Mouse (Mus musculus) cerebellum, postnatal 14 days (tissue): ENCODE data around the gene St6gal1.
A peak's percentile ranks its signal among the peaks of the same experiment; 100 is the strongest.

Experiments used
- DNase-seq, 2 experiments: peaks; one replicate each; pipeline ENCODE4 v3.0.0; 2021; ENCODE audit warnings: mixed read lengths in 2 of 2

The St6gal1 gene

DNA sequence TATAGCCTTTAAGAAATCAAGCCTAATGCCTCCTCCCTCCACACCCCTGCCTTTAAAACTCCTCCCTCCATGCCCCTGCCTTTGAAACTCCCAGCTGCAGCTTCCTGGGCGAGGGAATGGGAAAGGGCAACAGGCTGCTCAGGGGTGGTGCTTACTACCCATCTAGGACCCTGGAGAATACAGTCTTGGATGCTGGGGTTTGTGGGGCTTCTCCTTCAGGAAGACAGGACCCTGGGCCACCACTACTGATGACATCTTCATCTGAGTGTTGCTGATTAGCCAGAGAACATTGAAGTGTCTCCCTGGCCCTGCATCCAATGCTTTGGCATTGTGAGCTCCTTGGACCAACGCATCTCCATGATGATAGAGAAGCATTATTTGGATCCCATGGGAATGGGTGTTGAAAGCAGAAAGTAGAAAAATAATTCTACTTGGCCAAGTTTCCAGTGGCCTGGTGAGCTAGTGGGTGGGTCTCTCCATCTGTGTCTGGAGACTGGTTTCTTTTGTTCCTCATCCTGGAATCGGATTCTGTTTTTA is 137.0 kb downstream of the St6gal1 start:
- DNase-seq = no peak

DNA sequence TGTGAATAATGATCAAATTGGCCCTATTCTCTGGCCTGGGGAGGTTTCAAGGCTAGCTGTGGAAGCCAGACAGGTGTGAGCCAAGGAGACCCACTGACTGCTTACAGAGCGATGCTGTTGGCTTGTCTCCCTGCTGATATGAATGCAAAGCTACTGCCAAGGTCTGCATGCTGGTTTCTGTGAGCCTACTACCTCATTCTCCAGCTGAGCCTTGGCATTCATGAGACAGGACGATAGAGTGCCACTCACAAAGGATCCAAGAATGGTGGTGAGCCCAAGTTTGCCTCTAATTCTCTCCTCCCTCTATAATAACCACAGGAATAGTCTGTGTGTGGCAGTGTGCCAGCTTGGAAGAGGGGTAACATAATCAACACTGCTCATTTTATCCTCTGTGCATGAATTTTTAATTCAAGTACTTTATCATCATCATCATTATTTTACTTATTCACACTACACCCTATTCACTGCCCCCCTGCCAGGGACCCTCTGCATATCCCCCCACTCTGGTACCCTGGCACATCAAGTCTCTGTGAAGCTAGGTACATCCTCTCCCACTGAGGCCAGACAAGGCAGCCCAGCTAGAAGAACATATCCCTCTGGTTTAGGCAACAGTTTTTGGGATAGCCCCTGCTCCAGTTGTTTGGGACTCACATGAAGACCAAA is 139.9 kb downstream of the St6gal1 start:
- DNase-seq = peak; percentile 6 to 43

DNA sequence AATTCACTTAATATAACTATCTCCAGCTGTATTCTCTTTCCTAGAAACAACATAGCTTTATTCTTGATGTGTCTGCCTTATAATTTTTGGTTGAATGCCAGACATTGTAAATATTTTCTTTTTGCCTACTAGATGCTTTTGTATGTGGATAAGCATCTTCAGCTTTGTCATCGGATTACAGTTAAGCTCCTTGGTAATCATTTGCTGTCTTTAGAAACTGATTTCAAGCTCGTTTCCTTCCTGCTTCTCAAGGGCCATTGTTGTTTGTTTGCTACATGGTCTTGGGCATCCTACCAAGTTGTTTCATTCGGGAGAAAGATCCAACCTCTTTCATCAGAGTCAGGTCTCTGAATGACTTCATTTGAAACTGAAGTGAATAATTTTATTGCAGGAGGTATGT is 144.6 kb downstream of the St6gal1 start:
- no peak for DNase-seq

- DNase-seq = no peak
These were observed 146.2 kb downstream of the St6gal1 start for GRCm38 (mm10) chr16:23370724-23371123.

DNA sequence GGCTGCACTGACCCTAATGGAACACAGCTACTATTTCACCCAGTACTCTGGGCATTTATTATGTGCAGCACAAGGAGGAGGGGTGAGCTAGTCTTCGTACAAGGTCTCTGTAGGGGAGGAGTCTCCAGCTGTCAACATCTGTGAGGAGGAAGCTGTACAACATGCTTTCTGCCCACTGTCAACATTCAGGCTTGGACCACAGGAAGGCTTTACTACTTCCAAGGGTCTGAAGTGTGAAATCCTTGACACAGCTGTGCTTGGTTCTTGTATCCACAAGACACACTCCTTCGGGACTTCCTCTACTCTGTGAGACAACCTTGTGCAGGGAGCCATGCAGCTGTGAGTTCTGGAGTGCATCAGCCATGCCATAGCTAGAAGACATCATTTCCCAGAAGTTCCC is 147.8 kb downstream of the St6gal1 start:
- no peak for DNase-seq

GRCm38 (mm10) chr16:23374068-23374467 is 149.5 kb downstream of the St6gal1 start:
- no peak for DNase-seq

DNA sequence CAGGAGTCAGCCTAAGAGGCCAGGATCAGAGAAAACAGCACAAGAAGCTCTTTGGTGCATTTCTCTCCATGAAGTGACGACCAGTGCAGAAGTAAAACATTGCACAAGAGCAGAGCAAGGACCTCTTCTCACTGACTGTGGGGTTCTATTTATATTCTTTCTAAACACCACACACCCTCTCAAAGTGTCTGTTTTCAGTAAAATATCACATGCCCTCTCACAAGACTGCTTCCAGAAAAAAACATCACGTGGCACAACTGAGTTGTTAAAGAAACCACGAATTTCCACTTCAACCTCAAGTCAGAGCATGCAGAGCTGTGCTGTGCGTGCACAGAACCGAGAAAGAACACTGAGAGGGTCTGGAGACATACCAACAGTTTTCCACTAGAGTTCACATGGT is 150.4 kb downstream of the St6gal1 start:
- DNase-seq = no peak

GRCm38 (mm10) chr16:23376189-23376588 is 151.6 kb downstream of the St6gal1 start:
- DNase-seq = peak in 1 of 2 experiments; percentile 6

DNA sequence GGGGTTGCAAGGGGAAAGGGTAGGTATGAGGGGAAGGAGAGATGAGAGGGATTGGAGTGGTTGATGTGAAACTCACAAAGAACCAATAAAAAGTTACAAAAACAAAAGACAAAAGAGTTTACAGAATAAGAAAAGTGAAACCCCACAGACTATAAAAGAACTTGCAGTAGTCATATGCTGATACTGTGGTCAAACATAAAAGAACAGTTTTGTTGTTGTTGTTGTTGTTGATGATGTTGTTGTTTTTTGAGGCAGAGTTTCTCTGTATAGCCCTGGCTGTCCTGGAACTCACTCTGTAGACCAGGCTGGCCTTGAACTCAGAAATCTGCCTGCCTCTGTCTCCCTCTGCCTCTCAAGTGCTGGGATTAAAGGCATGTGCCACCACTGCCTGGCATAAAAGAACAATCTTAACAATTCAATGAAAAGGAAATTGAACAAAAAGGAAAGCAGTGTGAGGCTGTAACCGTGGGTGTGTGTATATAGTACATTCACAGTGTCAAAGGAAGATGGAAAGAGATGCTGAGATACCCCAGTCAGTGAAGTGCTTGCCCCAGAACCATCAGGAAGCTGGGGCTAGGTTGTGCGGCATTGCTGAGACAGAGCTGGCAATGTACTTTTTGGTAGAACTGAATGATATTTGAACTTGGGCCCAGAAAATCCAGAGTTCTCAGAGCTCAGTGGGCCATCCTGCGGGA is 155.1 kb downstream of the St6gal1 start:
- DNase-seq = no peak

GRCm38 (mm10) chr16:23384304-23384703 is 159.8 kb downstream of the St6gal1 start:
- DNase-seq = no peak

- DNase-seq = no peak
These were observed 173.4 kb downstream of the St6gal1 start for GRCm38 (mm10) chr16:23397931-23398330.

GRCm38 (mm10) chr16:23401463-23401862 is 176.9 kb downstream of the St6gal1 start:
- no peak for DNase-seq

DNA sequence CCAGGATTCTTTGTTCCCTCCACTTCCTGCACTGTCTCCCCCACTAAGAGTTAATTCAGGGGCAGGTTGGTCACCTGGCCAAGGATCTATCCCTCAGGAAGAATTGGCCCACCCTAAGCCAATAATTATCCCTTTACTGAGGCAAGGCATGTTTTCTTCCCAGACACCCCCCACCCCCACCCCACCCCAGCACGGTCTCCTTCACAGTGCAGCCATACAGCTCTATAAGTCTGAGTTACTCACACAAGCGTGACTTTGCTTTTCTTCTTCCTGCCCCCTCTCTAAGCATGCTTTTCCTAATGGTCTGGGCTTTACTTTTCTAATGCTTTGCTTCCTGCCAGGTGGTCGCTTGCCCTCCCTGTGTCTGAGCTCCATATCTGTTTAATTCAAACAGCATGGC is 177.4 kb downstream of the St6gal1 start:
- no peak for DNase-seq

DNA sequence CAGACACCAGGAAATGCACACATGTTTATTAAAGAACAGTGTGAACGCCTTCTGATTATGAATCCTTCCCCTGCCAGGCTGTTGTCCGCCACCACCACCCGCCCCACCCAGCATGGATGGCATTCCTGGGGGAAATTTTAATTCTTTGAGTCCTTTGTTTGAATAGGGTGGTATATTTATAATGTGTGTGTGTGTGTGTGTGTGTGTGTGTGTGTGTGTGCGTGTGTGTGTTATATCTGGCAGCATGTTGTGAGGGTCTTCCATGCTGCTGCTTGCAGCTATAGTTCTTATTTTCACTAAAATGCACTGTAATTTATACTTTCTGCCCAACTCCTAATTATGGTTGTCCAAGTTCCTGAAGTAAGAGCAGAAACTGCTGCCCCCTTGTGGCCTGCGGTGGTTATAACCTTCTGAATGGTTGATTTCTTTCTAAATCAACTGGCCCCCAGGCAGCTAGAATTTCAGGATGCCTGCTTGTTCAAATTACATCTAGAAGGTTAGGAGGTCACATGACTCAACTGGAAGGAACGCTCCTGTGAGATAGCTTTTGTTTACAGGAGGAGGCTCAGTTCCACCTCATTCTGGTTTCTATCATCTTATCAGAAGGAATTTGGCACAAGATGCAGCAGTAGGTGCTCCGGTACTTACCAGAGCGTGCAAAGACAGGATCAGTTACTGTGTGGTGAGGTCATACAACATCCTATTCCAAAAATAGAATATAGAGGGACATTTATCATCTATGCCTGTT is 178.6 kb downstream of the St6gal1 start:
- peak; percentile 82 to 88 for DNase-seq
